In genomic region chr8:13483191-13483590, GRCm38 (mm10) we compare ENCODE assay signal across 17 mouse cellular contexts. TPM values are rescaled to one million over a fixed set of nuclear protein-coding genes. Genes with fewer than 3 reads are reported as not detected.
A peak's percentile ranks its signal among the peaks of the same experiment; 100 is the strongest.
DNase-seq lines count a peak whose midpoint lies in the region; TF ChIP-seq lines count a peak whose summit lies in the region.
"Had no signal": no experiment of that assay in that cellular context is flagged by ENCODE, and none has a peak within 500 bp of the region (broad histone marks: within the 10 kb centered on the region; RNA-seq: fewer than 3 reads in every experiment).

No protein-coding gene starts in this region.

- 91% methylated on average over 5 of the region's 5 CpGs for WGBS in liver, adult 2 months

- peak; percentile 85 for DNase-seq in heart, adult 11 months
- DNase-seq in heart, adult 9 months (ENCODE audit: low spot score in 2 of 2) = no peak
- DNase-seq in liver, adult 2 months (ENCODE audit: extremely low read depth, low read depth, low spot score) = no peak
- no peak for DNase-seq in liver
- DNase-seq: adrenal gland, postnatal 10 days; adrenal gland, postnatal 25 days; B cell, adult 2 months; cerebellum, adult 11 months; cerebellum, adult 11-12 months; cerebellum, adult 18-20 months had no signal

- H3K36me3 ChIP-seq in liver, adult 2 months (ENCODE audit: control insufficient read depth, insufficient read depth, low read length) = no peaks in the 10 kb centered on the region
- H3K36me3 ChIP-seq: G1E had no signal

- no peak overlapping the region for H3K4me3 ChIP-seq in liver, adult 2 months (ENCODE audit: insufficient read depth, low read depth, low read length)

- no peak for TF ChIP-seq POLR2A in liver, adult 2 months (IDR thresholded peaks at IDR 0.05; ENCODE audit: extremely low read depth, insufficient read depth, low read length)

- H3K9ac ChIP-seq in liver, adult 2 months (ENCODE audit: low read depth, low read length) = no peak overlapping the region

- 0 out of 2 replicates have a peak, but pooled peaks cover 3% of the 10 kb centered on the region for H3K79me2 ChIP-seq in liver, adult 2 months (ENCODE audit: control insufficient read depth, insufficient read depth, low read length)

- peak overlapping the region; percentile 98 for H3K27ac ChIP-seq in liver, adult 2 months (replicated peaks; ENCODE audit: insufficient read depth, low read depth, low read length)

- no peaks in the 10 kb centered on the region for H3K27me3 ChIP-seq in liver, adult 2 months (ENCODE audit: control insufficient read depth, insufficient read depth, low read length)
- H3K27me3 ChIP-seq: Patski had no signal

- peaks cover 23% of the 10 kb centered on the region for H3K4me1 ChIP-seq in liver, adult 2 months (ENCODE audit: control insufficient read depth, insufficient read depth, low read length)

- TF ChIP-seq CTCF in liver, adult 2 months (IDR thresholded peaks at IDR 0.05; ENCODE audit: low read depth, low read length) = no peak

RNA-seq across cellular contexts. Expression of gene Gas6, which starts 11.1 kb away (rescaled TPM):
- total RNA-seq in liver, adult 2 months (2014; rRNA removed) = 23.9 and 25.5 TPM in 2 replicates
- 36.6 and 50.5 TPM in 2 replicates for polyA plus RNA-seq in liver, adult 2 months (2012; rRNA removed)
- total RNA-seq: CH12.LX, G1E, MEL had no signal
- polyA plus RNA-seq: activated CD4-positive, CD25-positive, alpha-beta regulatory T cell, adult 4 months; CD4-positive, CD25-positive, alpha-beta regulatory T cell, adult 4 months; G1E had no signal

RNA-seq across cellular contexts. Expression of gene Tmem255b, which starts 48.2 kb away (rescaled TPM):
- total RNA-seq in liver, adult 2 months (2014; rRNA removed) = not detected in 2 replicates
- polyA plus RNA-seq in liver, adult 2 months (2012; rRNA removed) = 0.19 and 0.35 TPM in 2 replicates
- total RNA-seq: CH12.LX, G1E, MEL had no signal
- polyA plus RNA-seq: activated CD4-positive, CD25-positive, alpha-beta regulatory T cell, adult 4 months; C2C12; CD4-positive, CD25-positive, alpha-beta regulatory T cell, adult 4 months; G1E had no signal
